Mouse (Mus musculus) cerebellum, adult 8-10 months (tissue): ENCODE results near the gene Steap1.

Experiments used
- DNase-seq: peaks from one replicate; pipeline ENCODE4 v3.0.0; 2022

The Steap1 gene

DNA sequence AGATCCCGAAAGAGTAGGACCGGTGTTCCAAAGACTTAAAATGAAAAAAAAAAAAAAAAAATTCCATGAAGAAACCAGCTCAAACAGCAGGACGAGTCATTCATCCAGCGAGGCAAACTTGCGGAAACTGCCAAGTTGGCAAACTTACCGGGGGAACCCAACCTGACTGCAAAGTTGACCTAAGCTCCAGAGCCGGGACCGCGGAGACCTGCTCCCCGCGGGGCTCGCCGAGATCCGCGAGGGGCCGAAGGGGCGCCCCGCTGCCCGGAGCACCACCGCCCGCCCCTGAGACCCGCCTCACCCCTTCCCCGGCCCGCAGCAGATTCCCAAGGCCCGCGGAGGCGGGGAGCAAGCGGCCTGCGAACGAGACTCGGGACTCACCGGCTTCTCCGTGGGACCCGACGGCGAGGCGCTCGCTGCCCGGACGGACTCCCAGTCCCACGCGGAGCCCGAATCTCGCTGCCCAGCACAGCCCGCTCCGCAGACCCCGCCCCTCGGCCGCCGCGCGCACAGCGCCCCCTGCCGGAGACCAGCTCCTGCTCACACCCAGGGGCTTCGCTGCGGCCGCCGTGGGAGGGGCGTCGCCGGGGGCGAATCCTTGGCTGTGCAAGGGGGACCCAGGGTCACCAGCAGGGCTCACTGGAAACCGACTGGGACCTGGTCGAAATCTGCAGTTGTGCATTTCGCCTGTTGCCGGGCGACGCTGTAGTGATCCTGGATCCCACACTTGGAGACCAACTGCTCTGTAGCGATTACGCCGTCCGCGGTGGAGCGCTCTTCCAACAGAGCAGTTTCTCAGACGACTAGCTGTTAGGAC lies at the start of gene Steap1:
TSS of gene Steap1 (minus strand) at position 461 of the 817 bp plus-strand sequence.
- peak; percentile 80 for DNase-seq

DNA sequence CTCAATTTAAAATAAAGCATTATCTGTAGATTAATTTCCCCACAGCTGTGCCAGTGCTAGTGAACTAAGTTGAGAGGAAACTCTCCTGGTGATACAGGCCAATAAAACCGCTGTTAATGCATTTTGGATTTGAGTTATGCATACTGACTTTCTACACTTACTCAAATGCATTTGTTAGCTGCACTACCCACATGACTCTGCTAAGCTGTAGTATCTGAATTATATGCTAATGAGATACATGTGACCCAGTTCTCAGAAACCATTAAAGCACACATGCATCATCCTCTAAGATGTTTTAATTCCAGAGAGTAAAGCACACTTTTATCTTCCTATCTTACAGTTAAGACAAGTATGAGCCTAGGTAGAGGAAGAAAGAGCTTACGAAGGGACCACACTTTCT lies 38.0 kb upstream of the Steap1 start:
- DNase-seq = no peak

DNA sequence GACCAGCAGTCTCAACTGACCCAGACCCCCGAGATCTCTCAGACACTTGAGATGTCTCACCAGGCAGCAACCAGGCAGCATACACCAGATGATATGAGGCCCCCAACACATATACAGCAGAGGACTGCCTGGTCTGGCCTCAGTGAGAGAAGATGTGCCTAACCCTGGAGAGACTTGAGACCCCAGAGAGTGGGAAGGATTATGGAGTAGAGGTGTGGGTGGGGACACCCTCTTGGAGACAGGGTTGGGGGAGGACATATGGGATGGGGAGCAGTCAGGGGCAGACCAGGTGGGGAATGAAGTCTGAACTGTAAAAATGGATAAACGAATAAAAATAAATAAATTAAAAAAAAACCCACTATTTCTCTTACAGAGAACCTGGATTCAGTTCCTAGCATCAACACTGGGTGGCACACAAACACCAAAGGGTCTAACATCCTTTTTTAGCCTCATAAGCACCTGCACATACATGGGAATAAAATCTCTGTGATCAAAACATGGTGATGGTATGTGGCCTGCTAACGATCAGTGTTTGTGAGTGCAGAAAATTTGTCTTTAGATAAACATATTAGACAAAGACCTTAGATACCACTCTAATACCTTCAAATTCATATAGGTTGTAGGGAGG lies 7.4 kb upstream of the Steap1 start:
- no peak for DNase-seq

DNA sequence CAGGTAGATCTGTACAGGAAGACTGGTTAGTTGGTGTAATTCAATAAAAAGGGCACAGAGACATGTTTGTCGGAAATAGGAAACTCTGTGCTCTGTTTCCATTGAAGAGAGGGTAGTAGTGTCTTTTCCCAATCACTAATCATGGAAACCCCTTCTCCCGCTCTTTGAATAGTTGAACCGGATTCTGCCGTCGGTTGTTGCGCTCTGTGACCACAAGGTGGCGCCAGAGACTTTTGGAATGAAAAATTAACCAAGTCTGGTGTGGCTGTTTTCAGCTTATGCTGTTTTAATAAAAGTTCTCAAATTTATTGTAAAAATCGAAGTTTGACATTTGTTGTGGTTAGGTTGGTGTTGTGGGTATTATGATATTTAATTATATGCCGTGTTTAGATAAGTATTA lies 5.9 kb upstream of the Steap1 start:
- DNase-seq = peak; percentile 48

DNA sequence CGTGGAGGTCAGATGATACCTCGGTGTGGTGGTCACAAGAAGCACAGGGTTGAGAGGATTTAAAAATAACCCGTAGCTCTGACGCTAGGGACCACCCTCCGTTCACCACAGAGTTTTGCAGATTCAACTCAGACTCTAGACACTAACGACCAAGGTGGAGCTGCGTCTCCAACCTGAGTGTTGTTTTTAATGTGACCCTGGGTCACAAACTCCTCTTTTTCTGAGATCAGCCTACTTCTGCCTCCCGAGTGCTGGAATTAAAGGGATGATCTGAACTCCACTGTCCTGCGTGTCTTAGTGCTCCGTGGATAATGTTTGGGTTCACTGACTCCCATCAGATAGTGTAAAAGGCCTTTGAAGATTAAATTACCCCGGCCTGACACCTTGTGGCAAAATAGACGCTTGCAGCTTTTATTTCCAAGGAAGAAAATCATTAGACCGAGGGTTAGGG lies 671 bp upstream of the Steap1 start:
- DNase-seq = peak; percentile 48

DNA sequence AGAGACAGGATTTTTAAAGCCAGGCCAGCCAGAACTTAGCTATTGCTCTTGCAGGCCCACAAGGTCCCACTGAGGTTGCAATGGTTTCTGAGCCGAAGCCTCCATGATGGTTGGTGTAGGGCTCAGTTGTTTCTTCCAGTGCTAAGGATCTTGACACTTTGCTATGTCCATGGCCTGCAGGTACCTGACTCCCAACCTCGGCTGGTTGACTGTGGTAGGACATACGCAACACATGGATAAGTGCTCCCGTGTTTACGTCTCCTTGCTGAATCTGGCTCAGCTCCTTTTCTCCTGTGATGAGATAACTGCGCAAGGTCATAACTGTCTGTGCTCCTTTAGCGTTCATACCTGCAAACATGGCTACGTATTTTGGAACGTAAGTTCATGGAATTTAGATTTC lies 14.7 kb downstream of the Steap1 start:
- DNase-seq = no peak

DNA sequence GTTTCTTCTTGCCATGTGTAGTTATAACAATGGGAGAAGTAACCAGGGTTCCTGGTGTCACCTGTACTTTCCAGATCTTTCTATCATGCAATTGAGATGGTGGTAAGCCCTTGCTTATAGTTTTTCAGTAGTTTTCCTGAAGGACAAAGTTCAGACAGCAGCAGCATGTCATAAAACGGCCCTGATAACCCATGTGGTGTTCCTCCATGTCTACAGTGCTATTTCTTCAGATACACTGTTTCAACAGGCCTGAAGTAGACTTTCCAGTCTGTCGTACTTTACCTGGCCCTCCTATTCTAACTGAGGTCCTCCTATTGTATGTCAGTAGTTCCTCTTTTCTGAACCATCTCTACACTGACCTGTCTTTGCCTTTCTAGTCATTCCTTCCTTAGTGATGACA lies 16.3 kb downstream of the Steap1 start:
- DNase-seq = no peak

DNA sequence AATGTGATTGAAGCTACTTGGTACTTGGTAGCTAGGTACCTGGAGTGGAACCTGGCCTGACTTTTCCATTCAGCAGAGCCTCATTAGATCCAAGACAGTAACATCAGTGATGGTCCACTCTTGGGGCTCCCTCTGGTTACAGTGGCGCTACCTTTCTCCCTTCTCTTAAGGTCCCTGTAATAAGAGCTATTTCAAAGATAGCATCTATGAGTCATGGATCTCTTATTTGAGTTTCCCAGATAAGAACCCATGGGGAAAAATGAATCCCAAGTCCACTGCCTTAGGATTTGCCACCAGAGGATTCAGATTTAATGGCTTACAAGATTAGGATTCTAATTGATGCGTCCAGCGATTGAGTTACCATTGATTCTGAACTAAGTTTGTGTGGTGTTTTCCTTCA lies 16.9 kb downstream of the Steap1 start:
- DNase-seq = no peak

DNA sequence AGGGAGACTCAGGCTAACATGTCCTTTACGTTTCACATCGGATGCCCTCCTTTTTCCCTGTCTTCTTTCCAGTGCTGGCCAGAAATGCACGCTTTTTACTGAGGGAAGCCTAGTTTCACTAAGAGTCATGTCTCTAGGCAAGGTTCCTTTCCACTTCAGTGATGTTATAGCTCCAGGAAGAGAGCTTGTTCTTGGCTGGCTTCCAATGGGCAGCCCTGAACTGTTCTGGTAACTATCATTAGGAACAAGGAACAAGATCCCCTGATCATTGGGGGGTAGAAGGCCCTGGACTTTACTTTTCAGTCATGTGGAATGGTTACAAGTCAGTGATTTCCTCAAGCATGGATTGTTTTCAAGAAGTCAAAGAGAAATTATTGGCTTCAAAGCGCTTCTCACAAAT lies 19.2 kb downstream of the Steap1 start:
- no peak for DNase-seq

DNA sequence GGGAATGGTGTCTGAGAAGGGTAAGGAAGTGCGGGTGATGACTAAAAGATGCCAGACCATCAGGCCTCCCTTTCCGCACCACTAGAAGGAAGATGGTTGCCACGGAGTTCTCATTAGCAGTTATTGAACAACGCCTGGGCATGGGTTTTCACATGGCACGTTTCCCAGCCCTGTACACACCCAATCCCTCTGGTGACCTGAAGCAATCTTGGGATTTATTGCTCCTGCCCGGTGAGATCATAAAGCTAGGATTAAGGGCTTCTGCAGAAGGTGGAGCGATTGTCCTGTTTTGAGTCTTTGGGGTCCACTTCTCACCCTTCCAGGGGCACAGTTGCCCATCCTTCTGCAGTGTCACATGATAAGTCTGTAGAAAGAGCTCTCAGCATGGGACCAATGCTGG lies 26.9 kb downstream of the Steap1 start:
- DNase-seq = no peak

DNA sequence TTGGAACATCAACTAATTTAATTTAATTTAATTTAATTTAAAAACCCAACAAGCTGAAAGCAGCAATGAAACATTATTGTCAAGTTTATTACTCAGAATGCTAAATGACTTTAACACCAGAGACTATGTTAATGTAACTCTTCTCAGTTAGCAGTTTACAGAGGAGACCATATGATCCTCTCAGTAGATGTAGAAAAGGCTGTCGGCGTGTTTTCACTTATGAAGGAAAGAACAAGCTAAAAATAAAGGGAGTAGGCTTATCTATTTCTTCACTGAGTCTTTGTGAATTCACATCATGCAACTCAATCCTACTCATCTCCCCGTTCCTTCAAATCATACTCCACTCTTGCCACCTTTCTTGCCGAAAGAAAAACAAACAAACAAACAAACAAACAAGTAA lies 38.1 kb downstream of the Steap1 start:
- no peak for DNase-seq

DNA sequence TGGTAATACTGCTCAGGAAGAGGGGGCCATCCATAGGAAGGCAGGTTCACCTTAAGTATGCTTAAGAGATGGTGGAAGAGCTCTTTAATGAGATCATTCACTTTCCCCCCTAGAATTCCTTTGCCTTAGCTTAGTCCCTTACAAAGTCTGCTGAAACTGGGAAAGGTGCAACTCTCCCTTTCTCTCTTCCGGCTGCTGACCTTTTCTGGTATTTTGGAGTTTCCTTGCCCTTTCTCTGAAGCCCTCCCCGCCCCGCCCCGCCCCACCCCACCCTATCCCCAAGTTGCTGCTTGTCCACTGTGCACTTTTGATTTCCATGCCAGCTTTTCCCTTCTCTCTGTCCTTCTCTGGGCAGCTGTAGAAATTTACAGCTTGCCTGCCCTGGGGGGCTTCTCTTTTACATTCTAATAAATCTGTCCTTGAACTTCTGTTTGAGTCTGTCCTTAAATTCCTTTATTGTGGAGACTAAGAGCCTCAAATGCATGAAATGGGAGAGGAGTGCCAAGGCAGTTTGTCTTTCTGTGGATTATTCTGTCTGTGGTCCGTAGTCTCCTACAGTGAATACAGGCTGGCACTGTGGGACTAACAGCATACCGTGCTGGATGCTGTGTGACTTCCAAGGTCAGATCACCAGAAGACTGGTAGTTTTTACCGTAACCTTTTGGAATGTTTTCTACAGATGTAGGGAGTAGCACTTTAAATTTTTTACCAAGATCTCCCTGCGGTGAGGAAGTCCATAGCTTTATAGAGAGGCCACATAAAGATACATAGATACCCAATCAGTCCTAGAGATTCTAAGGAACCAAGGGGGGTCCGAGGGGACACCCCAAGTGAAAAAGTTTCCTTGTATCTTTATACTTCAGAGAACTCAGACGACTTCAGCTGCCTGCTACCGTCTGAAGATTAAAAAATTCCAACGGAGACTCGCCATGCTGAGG lies 41.5 kb downstream of the Steap1 start:
- DNase-seq = no peak

DNA sequence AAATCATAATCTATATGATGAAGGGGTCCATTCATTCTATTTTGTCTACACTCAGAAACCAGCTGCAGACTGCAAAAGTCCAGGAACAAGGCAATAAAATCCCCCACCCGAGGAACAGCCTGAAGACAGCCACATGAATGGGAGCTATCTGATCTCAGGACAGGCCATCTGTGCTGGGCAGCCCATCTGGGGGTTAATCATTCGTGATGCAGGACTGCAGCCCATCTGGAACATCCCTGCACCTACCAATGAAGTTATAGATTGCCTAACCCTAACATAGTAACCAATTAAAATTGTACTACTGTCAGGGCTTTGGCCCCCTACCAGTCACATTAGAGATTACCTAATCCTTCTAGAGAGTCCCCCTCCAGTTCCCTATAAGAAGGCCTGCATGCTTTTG lies 44.1 kb downstream of the Steap1 start:
- no peak for DNase-seq

DNA sequence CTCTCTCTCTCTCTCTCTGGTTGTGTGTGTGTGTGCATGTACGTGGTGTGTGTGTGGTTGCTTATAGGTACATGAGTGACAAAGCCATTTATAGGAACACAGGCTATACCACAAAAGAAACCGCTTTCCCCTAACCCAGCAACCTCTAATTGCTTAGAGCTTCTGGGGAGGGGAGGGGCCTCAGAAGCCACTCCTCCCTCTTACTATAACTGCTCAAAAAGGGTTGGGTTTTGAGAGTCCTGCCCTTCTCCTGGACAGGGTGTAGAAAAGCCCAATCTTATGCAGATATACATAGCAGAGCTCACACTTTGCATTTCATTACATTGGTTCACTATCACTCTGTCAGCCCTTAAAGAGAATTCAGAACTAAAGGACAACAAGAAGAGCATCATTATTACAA lies 48.7 kb downstream of the Steap1 start:
- DNase-seq = no peak

DNA sequence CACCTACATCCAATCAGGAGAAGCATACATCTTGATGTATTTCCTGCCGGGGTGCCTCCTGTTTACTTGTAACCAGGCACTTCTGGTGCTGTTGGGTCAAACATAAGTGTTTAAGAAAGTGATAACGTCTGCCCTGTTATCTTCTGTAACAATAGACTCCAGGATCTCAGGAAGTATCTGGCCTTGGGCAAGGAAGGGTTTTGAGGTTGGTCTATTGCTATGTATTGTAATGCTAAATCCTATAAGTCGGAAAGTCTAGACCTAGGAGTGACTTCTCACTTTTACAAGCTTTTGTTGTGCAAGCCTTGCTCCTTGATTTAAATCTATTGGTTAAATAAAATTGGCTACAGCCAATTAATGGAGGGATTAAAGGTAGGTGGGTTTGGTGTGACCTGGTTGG lies 50.3 kb downstream of the Steap1 start:
- no peak for DNase-seq

DNA sequence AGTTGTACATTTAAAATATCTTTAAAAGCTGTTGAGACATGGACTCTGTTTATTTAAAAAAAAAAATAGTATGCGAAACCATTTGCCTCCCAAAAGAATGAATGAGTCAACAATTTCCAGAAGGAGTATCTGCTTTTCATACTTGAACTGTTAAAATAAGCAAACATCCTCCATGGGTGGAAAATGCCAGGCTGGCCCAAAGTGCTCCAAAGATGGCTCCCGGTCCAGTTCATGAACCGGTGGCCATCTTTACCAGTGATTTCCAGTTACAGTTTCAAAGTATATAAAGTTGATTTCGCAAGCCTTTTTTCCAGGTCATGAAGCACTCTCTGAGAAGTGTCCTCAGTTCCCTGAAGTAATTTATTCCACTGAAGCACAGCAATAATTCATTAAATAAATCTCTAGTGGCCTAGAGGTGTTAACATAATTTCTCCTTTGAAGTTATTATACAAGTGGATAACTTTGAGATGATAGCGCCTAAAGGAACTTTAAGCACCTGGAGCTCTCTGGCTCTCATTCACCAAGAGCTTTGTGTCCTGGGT lies 53.7 kb downstream of the Steap1 start:
- DNase-seq = no peak

DNA sequence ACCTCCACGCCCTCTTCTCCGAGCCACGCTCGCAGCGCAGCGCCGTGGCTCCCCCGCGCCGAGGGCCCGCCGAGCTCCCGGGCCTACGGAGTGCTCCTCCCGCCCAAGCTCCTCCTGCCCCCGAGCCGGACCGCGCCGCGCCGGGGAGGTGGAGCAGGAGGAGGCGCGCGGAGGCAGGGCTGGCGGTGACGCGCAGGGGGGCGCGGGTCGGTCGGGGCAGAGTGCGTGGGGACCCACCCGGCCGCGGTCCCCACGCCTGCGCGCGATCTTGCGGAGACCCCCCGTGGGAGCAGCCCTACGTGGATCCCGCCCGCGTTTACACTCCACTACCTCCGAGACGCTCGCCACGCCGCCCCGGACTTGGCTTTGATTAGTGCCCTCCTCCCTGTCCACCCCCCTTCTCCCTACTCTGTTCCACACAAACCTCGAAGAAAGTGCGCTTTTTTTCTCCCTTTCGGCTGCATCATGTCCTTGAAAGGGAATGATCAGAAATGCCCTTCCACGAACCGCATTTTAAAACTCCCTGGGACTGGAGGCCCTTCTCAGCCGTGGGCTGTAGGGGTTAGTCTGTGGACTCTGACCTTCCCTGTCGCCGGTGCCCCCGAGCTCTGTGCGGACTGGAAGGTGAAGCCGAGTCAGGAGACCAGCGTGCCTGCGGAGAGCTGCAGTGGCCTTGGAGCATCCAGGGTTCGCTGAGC lies 55.0 kb downstream of the Steap1 start, which contains the start of gene Steap2:
TSS of gene Steap2 (minus strand) at position 623 of the 698 bp plus-strand sequence.
- peak; percentile 50 for DNase-seq

DNA sequence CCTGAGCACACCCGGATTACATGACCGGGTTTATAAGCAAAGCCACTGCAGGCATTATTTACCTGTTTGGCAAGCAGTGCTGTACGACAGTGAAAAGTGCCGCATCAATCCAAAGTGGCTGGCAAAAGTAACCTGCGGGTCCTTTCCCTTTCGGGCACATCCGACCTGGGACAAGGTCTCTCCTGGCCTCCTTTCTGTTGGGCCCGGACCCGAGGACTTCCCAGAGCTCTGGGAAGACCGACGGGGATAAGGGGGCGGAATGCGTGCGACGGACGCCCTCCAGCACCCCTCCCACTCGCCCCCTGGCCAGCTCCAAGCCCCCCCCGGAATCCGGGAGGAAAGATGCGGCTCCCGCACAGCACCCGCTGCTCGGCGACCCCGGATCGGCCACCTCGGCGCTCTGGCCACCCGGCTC lies 55.6 kb downstream of the Steap1 start:
- peak; percentile 25 for DNase-seq

DNA sequence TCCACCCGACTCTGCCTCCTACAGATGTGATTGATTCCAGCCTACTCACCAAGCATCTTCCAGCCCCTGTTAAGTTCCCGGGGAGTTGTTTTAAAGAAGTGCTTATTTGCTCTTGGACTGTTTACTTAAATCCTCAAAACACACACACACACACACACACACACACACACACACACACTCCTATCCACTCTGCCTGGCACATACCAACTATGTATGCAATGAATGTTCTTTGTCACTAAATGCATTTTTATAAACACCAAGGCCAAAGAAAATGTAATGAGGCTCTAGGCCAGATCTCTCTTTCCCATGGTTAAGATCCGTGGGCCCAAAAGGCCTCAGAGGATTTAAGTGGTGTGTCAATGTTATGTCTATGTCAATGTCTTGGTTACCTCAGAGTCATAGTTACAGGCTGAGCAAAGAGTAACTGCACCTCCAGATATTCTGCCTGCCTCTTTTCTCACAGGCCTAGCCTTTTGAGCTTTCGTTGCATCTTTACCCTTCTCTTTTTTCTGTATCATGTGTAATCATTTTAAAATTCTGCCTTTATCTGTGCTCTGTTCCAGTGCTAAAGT lies 56.9 kb downstream of the Steap1 start:
- DNase-seq = no peak

DNA sequence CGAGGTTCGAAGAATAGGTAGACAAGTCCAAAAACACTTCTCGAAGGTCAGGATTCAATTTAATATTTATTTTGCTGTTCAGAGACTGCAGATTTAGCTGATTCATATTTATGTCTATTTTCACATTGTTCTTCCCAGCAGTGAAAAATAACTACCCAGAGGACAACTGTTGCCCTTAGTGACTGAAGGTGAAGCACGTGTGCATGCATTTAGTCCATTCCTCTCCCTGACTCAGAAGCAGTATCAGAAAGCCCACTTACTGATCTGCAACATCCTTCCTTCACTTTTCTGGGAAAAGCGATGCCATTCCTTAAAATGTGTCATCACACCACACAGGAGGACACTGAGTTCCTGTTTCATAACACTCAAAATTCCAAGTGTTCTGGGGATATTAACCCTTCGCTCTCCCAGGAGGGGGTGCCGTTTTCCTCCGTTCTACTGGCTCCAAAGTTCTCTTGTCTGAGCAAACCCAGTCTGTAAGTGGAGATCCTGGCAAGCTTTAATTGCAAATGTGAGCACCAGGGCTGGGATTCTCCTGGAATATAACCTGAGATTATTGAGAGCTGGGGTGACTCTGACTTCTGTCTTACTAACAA lies 60.1 kb downstream of the Steap1 start:
- no peak for DNase-seq

DNA sequence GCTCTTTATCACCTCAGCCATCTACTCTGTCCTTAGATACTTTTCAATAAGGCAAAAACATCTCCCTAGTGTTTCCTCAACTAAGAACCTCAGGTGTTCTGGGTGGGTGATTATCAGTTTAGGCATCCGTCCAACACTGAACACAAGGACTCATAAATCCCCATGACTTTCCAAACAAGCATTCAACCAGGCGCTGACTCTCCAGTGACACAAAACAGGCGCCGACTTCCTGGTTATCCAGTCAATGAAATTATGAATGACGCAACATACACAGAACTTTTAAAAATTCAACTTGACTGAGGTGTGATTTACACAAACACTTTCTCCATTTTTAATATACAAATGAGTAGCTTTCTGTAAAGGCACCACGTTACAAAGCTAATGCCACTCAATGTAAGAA lies 60.9 kb downstream of the Steap1 start:
- no peak for DNase-seq

DNA sequence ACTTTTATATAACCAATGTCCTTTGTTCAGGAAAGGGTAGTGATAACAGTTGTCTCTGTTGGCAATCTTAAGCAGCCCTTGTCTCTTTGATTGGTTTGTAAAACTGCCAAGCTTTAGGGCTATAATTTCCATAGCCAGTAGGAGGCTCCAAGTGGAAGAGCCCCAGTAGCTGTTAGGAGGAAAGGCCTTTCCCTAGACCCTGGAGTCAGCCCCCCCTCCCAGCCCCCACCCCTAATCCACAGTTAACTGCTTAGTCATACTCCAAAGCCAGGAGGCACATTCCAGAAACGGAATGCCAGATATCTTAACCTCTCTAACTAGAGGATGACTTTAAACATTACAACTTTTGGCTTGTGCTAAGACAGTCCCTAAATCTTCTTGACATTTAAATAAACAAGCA lies 62.2 kb downstream of the Steap1 start:
- DNase-seq = no peak
